Mouse (Mus musculus) G1E (cell line): ENCODE measurements at regions not wholly inside any gene's neighbourhood (a gene's known extent, or its start where the extent isn't known, plus 50 kb on each side); places are given as distances from the start of the nearest gene placed in this dataset.

Experiments used
- CTCF ChIP-seq: IDR thresholded peaks from 2 replicates; pipeline ENCODE4 v1.5.1; 2012; ENCODE audit warnings: low read depth, low read length, inconsistent platforms, mixed read lengths
- GATA1 ChIP-seq: IDR thresholded peaks from 2 replicates; pipeline ENCODE4 v1.6.1; 2012; ENCODE audit warnings: borderline replicate concordance, low read length, inconsistent platforms, mixed read lengths
- GATA2 ChIP-seq: IDR thresholded peaks from 2 replicates; pipeline ENCODE4 v1.6.1; 2012; ENCODE audit warnings: low read depth, low read length, inconsistent platforms, borderline replicate concordance
- POLR2AphosphoS5 ChIP-seq: IDR thresholded peaks from 2 replicates; pipeline ENCODE4 v1.6.1; 2012; ENCODE audit warnings: low read depth, low read length, inconsistent platforms; ENCODE audit not compliant: insufficient replicate concordance
- TAL1 ChIP-seq: conservative IDR thresholded peaks from 2 replicates; pipeline ENCODE4 v1.6.1; 2012; ENCODE audit warnings: low read depth, low read length, inconsistent platforms, mixed read lengths

DNA sequence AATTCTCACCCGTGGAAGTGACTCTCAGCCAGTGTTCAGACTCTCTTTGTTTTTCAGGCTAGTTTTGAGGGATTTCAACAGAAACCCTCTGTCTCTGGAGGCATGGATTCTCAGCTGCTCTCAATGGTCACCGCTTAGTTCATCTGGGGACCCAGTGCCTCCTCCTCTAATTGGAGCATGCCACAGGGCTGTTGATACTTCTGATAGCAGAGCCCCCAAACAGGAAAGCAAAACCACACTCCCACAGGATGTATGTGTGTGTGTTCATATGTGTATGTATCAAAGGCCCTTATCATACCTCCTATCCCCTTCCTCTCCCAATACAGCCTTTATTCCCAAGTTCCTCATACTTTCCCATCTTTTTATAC is 200.3 kb upstream of the Gm9833 start:
- TF ChIP-seq CTCF (no peak), POLR2AphosphoS5 (no peak), GATA1 (no peak), TAL1 (no peak), GATA2 (no peak)
